Mouse (Mus musculus) spleen, postnatal 36 days (tissue): ENCODE results near the gene Tmem54.

Experiments
- DNase-seq, 2 experiments: peaks; one replicate each; pipeline ENCODE4 v3.0.0; 2022; ENCODE audit warnings: low spot score in 2 of 2, mixed read lengths in 1 of 2

The Tmem54 gene

GRCm38 (mm10) chr4:129097006-129097405 is 8.3 kb upstream of the Tmem54 start:
- no peak for DNase-seq

- no peak for DNase-seq
Observed at GRCm38 (mm10) chr4:129102133-129102829, 3.1 kb upstream of the Tmem54 start.

GRCm38 (mm10) chr4:129106073-129106472 is 725 bp downstream of the Tmem54 start:
- no peak for DNase-seq

- DNase-seq, result no peak
Observed at GRCm38 (mm10) chr4:129107348-129107899, 2.1 kb downstream of the Tmem54 start.

GRCm38 (mm10) chr4:129108624-129109023 is 3.3 kb downstream of the Tmem54 start:
- no peak for DNase-seq

- DNase-seq, result no peak
Observed at GRCm38 (mm10) chr4:129110804-129111203, 5.5 kb downstream of the Tmem54 start.

- no peak for DNase-seq
Observed at GRCm38 (mm10) chr4:129111350-129111749, 6.0 kb downstream of the Tmem54 start.

- no peak for DNase-seq
Observed at GRCm38 (mm10) chr4:129112231-129112630, 6.9 kb downstream of the Tmem54 start.

GRCm38 (mm10) chr4:129113083-129113988 is 8.0 kb downstream of the Tmem54 start:
- DNase-seq, result peak; percentile 20 to 26

GRCm38 (mm10) chr4:129116703-129117102 is 11.4 kb downstream of the Tmem54 start:
- DNase-seq, result no peak

GRCm38 (mm10) chr4:129117720-129118510 is 12.6 kb downstream of the Tmem54 start:
- no peak for DNase-seq

- DNase-seq, result no peak
Observed at GRCm38 (mm10) chr4:129119708-129120107, 14.4 kb downstream of the Tmem54 start.

- DNase-seq, result peak; percentile 27 to 40
Observed at GRCm38 (mm10) chr4:129120520-129121445, 15.4 kb downstream of the Tmem54 start.

GRCm38 (mm10) chr4:129121569-129122086 is 16.3 kb downstream of the Tmem54 start, which contains the start of gene Hpca:
Gene Hpca, minus strand, starts transcription at chr4:129122036.
- no peak for DNase-seq

- DNase-seq, result no peak
Observed at GRCm38 (mm10) chr4:129122107-129122506, 16.8 kb downstream of the Tmem54 start.

- DNase-seq, result no peak
Observed at GRCm38 (mm10) chr4:129122719-129123118, 17.4 kb downstream of the Tmem54 start.

- no peak for DNase-seq
Observed at GRCm38 (mm10) chr4:129124652-129125146, 19.4 kb downstream of the Tmem54 start.

- no peak for DNase-seq
Observed at GRCm38 (mm10) chr4:129125736-129126451, 20.5 kb downstream of the Tmem54 start.

GRCm38 (mm10) chr4:129128582-129129338 is 23.4 kb downstream of the Tmem54 start:
- DNase-seq, result no peak
